Mouse (Mus musculus) monocyte, adult 2 months (primary cell): ENCODE results near the gene Tnfrsf23.
"Not testable (repeated sequence)": the region's sequence is repeated elsewhere in the genome, so short reads cannot be mapped to it uniquely, and the experiment has no call there.

Experiments
- DNase-seq, 2 experiments: peaks; one replicate each; pipeline ENCODE4 v3.0.0; 2022; ENCODE audit warnings: low spot score in 2 of 2, low read depth in 1 of 2

Tnfrsf23 gene

GRCm38 (mm10) chr7:143684569-143684968, 1.1 kb downstream of the Tnfrsf23 start:
- DNase-seq: not testable (repeated sequence)

GRCm38 (mm10) chr7:143681566-143681965, 4.1 kb downstream of the Tnfrsf23 start:
- no peak for DNase-seq

GRCm38 (mm10) chr7:143680836-143681235, 4.8 kb downstream of the Tnfrsf23 start:
- DNase-seq: not testable (repeated sequence)

- not testable (repeated sequence) for DNase-seq
Measured at GRCm38 (mm10) chr7:143679650-143680049, 6.0 kb downstream of the Tnfrsf23 start.

DNA sequence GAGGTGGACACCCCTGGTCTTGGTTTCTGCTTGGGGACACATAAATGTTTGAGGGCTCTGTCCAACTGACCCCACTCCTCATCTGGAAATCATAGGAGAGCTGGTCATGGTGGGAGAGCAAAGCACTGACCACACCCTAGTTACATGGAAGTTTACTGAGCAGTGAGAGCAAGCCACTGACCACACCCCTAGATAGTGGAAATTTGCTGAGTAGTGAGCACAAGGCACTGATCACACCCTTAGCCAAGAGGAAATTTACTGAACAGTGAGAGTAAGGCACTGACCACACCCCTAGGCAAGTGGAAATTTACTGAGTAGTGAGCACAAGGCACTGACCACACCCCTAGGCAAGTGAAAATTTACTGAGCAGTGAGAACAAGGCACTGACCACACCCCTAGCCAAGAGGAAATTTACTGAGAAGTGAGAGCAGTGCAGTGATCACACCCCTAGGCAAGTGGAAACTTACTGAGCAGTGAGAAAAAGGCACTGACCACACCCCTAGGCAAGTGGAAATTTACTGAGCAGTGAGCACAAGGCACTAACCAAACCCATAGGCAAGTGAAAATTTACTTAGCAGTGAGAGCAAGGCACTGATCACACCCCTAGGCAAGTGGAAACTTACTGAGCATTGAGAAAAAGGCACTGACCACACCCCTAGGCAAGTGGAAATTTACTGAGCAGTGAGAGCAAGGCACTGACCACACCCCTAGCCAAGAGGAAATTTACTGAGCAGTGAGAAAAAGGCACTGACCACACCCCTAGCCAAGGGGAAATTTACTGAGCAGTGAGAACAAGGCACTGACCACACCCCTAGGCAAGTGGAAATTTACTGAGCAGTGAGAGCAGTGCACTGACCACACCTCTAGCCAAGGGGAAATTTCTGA, 19.0 kb downstream of the Tnfrsf23 start:
- no peak for DNase-seq

DNA sequence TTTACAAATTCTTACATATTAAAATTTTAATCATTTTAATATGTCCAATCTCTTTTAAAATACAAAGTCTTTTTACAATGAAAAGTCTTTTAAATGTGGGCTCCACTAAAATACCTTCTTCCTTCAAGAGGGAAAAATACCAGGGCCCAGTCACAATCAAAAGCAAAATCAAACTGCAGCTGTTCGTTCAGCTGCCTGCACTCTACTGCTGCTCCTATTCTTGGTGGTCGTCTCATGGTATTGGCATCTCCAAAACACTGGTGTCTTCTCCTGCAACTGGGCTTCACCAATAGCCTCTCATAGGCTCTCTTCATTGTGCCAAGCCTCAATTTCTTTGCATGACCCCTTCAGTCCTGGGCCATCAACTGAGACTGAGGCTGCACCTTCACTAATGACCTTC, 22.2 kb downstream of the Tnfrsf23 start:
- DNase-seq: no peak

DNA sequence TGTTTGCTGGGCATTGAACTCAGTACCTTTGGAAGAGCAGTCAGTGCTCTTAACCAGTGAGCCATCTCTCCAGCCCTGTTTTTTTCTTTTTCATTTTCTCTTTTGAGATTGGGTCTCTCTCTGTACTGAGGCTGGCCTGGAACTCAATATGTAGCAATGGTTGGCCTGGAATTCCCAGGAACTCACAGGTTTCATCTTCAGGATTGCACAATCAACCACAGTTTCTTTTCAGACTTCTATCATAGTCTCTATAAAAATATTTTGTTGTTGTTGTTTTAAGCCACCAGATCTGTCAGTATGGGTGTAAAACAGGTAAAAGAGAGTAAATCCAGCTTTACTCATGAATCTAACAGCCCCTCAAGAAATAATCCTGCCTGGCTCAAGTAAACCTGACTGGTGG, 24.9 kb downstream of the Tnfrsf23 start:
- no peak for DNase-seq

DNA sequence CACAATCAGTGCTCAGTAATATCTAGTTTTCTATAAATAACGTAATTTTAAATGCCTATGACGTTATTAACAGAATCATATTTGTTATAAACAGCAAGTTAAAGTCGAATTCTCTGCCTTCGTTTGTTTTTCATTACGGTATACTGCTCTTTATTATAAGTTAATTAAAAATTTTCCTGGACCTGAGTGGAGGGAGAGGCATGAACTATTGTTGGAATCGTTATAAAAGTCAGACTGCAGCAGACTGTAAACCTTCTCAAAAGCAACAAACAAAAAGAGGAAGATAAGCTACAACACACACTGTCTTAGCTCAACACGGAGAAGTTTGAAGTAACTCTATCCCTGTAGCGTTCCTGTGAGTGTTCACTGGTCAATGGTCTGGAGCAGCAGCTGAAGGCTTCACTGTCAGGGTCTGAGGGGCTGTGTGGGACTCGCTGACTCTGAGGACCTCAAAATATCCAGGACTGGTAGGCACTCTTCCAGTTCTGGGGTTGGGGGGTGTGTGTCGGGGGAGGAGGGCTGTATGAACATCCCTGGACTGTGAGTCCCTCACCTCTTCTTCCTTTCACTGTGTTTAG, 35.8 kb downstream of the Tnfrsf23 start:
- not testable (repeated sequence) for DNase-seq

- peak; percentile 52 to 58 for DNase-seq
Measured at GRCm38 (mm10) chr7:143649034-143649768, 36.5 kb downstream of the Tnfrsf23 start, which contains the start of gene Tnfrsf22. Tnfrsf22 (minus strand) TSS chr7:143649661.

GRCm38 (mm10) chr7:143643949-143644348, 41.7 kb downstream of the Tnfrsf23 start:
- DNase-seq: not testable (repeated sequence)

GRCm38 (mm10) chr7:143636674-143637073, 49.0 kb downstream of the Tnfrsf23 start:
- DNase-seq: no peak

DNA sequence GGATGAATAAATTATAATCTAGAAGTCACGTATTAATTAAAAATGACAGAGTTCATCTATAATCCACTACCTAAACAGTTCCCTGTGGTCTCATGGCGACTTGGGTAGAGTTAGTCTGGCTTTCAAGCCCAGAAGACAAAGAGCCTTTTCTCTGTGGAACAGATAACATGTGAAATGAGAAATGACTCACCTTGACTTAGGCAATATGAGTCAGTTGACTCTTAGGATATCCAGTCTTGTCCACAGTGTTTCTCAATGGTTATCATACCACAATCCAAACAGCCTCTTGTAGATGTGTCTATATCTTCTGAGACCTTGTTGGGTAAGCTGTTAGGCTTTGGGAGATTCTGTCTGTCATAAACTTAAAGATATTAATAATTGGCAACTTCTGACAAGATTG, 54.2 kb downstream of the Tnfrsf23 start:
- DNase-seq: no peak

GRCm38 (mm10) chr7:143629501-143629900, 56.2 kb downstream of the Tnfrsf23 start:
- DNase-seq: no peak

GRCm38 (mm10) chr7:143628540-143628939, 57.1 kb downstream of the Tnfrsf23 start, which contains the start of gene Tnfrsf26:
Tnfrsf26 (minus strand) TSS chr7:143628722.
- no peak for DNase-seq

DNA sequence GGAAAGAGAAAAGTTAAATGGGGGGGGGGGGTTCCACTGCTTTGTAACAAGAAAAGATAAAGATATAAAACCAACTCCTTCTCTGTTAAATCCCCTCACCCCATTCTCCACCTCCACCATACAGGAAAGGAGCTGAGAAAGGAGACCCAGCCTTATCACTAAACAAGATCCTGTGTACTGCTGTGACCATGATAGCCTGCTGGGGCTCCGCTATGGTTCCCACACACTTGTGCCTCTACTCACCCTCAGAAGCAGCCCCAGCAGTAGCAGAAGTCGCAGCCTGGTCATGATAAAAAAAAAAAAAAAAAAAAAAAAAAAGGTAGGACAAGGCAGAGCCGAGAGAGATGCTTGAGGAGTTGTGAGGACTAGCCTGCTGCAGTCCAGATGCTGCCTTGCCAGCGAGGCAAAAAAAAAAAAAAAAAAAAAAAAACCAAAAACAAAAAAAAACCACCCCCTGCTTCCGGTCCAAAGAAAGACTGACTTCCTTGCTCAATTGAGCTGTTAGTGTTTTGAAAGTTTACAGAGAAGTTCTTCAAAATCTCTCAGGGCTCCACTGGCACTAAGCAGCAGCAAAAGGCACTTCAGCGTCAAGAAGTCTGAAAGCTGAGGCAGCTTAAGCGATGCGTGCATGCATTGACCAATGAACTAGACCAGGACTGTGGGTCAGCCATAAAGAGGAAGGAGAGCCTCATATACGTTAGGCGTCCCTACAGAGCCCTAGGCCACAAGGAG, 58.0 kb downstream of the Tnfrsf23 start:
- DNase-seq: peak; percentile 6 to 35

- no peak for DNase-seq
Measured at GRCm38 (mm10) chr7:143626178-143626577, 59.5 kb downstream of the Tnfrsf23 start.

DNA sequence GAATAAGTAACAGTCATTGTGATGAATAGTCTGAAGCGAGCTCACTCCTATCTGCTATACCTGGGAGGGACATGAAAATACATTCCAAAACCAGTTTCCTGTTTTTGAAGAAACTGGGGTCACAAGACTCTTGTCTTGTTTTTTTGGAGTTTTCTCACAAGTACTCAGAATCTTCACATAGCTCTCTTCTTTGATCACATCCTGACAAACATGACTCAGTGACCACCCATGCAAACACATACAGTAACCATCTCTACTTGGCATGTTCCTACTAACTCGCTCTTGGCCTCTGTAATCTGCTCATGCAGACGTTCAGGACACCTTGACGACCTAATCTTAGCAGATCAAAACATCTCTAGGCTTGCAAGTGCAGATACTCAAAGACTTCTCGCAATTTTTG, 60.5 kb downstream of the Tnfrsf23 start:
- no peak for DNase-seq

DNA sequence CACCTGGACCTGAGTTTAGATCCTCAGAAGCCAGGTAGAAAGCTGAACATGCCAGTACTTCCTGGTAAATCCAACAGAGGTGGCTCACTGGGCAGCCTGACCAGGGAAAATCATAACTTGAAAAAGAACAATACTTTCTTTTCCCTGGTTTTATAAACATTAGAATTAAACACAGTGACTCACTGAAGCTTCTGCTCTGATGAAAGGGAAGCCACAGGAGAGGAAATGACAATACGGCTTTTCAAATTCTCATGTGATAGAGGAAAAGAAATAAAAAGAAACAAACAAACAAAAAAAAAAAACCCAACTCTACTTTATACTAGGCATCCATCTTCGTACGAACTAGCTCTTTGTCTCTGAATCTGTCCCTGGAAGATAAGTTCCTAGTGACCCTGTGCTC, 61.1 kb downstream of the Tnfrsf23 start:
- no peak for DNase-seq

DNA sequence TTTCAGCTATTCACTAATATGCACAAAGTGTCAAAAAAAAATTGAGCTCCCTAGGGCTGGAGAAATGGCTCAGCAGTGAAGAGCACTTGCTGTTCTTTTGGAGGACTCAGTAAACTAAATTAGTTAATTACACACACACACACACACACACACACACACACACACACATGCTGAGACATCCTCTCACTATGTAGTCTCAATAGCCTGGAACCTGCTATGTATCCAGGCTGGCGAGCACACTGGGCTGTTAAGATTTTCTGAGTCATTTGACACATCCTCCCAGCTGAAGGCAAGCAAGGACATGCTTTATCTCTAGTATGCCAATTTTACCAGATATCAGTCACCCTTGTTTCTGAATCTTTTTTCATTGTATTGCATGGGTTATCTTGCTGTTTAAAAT, 64.7 kb downstream of the Tnfrsf23 start:
- no peak for DNase-seq
